Mouse (Mus musculus) limb, embryonic 14.5 days (tissue): ENCODE results near the gene Mfge8. TPM values are rescaled to one million over a fixed set of nuclear protein-coding genes. Genes with fewer than 3 reads are reported as not detected.

Experiments
- ATAC-seq: fragments of 200-750 bp; cut with Nextera tagmentation; 2 replicates; pipeline ENCODE4 v1.8.0; 2017; ENCODE audit warnings: low read depth, moderate number of reproducible peaks, moderate TSS enrichment; ENCODE audit not compliant: low FRiP score
- DNase-seq: peaks from one replicate; pipeline ENCODE4 v3.0.0-alpha.2; 2015; ENCODE audit warnings: low spot score
- H3K27ac ChIP-seq: fragments of 300-500 bp; sonication (generic); replicated peaks from 2 replicates; pipeline ENCODE4 v1.5.1; 2014; ENCODE audit warnings: low read depth, mild to moderate bottlenecking, low read length, moderate library complexity, mixed read lengths
- H3K27me3 ChIP-seq: fragments of 300-500 bp; sonication (generic); 2 replicates; pipeline ENCODE4 v1.6.1; 2014; ENCODE audit warnings: low read length, mixed read lengths; ENCODE audit not compliant: control insufficient read depth, insufficient read depth
- H3K36me3 ChIP-seq: fragments of 300-500 bp; sonication (generic); 2 replicates; pipeline ENCODE4 v1.6.1; 2014; ENCODE audit warnings: mild to moderate bottlenecking, low read length, moderate library complexity, mixed read lengths; ENCODE audit not compliant: control insufficient read depth, insufficient read depth
- H3K4me1 ChIP-seq: fragments of 300-500 bp; sonication (generic); 2 replicates; pipeline ENCODE4 v1.6.1; 2014; ENCODE audit warnings: antibody characterized with exemption, low read length, mixed read lengths; ENCODE audit not compliant: control insufficient read depth, insufficient read depth
- H3K4me2 ChIP-seq: fragments of 300-500 bp; sonication (generic); replicated peaks from 2 replicates; pipeline ENCODE4 v1.6.1; 2014; ENCODE audit warnings: low read depth, mild to moderate bottlenecking, low read length, moderate library complexity; ENCODE audit not compliant: severe bottlenecking
- H3K4me3 ChIP-seq: fragments of 300-500 bp; sonication (generic); replicated peaks from 2 replicates; pipeline ENCODE4 v1.5.1; 2014; ENCODE audit warnings: low read length
- H3K9ac ChIP-seq: fragments of 300-500 bp; sonication (generic); 2 replicates; pipeline ENCODE4 v1.6.1; 2014; ENCODE audit warnings: mild to moderate bottlenecking, low read depth, low read length, moderate library complexity; ENCODE audit not compliant: severe bottlenecking
- H3K9me3 ChIP-seq: fragments of 300-500 bp; sonication (generic); 2 replicates; pipeline ENCODE4 v1.6.1; 2016; ENCODE audit warnings: low read length; ENCODE audit not compliant: control insufficient read depth
- POLR2A ChIP-seq: fragments of 200-500 bp; IDR thresholded peaks from 2 replicates; pipeline ENCODE4 v1.8.0; 2012; ENCODE audit warnings: inconsistent platforms, mild to moderate bottlenecking, moderate library complexity, borderline replicate concordance; ENCODE audit not compliant: insufficient read depth, insufficient read length; ENCODE audit errors: extremely low read depth
- WGBS: fragments of 180-500 bp; shearing (Covaris S2); extraction: QIAGEN DNeasy Blood & Tissue Kit; methylation state at CpG from one replicate; pipeline ENCODE4 v1.1.7; 2014; 5-methylcytosine and 5-hydroxymethylcytosine counted together
- polyA plus RNA-seq, 2 experiments: library from polyadenylated mRNA; depleted of rRNA in 1 of 2; stranded (reverse) in 1 of 2; unstranded in 1 of 2; fragments of >200 nt; fragmentation: Nextera tagmentation in 1 of 2; extraction: Ambion mirVana in 1 of 2; gene quantifications; 2 replicates each; pipeline versions ENCODE4 v1.2.1 to v1.2.3; 2012 to 2014

The Mfge8 gene
- polyA plus RNA-seq, 2 experiments, result 151 to 166 TPM

- Histone ChIP-seq H3K4me3 (no peak overlapping the region), H3K4me2 (no peak overlapping the region), H3K4me1 (no peaks in the 10 kb centered on the region), H3K9me3 (peaks cover 6% of the 10 kb centered on the region; the same call in 1 of the 2 replicates), H3K36me3 (no peaks in the 10 kb centered on the region), H3K27ac (no peak overlapping the region), H3K27me3 (no peaks in the 10 kb centered on the region), H3K9ac (no peak overlapping the region)
- DNase-seq, result no peak
- no peak for TF ChIP-seq POLR2A
- WGBS, result 68% methylated on average over 1 of the region's 1 CpGs
- ATAC-seq, result no peak
These were observed 10.5 kb upstream of the Mfge8 start for GRCm38 (mm10) chr7:79159406-79159805.

- 61% methylated on average over 6 of the region's 6 CpGs for WGBS
- Histone ChIP-seq H3K27me3 (no peaks in the 10 kb centered on the region), H3K4me2 (no peak overlapping the region)
These were observed 662 bp upstream of the Mfge8 start for GRCm38 (mm10) chr7:79149522-79149921.

GRCm38 (mm10) chr7:79147931-79148653 is 768 bp downstream of the Mfge8 start:
- H3K36me3 ChIP-seq, result peaks cover 21% of the 10 kb centered on the region
- H3K27me3 ChIP-seq, result no peaks in the 10 kb centered on the region
- WGBS, result 0% methylated on average over 14 of the region's 20 CpGs
- no peak for DNase-seq
- H3K4me3 ChIP-seq, result peak overlapping the region; percentile 70
- H3K9ac ChIP-seq, result peak overlapping the region; percentile 70
- peak; percentile 3; the same call in 1 of the 2 replicates for ATAC-seq
- H3K9me3 ChIP-seq, result no peaks in the 10 kb centered on the region
- TF ChIP-seq POLR2A, result no peak
- H3K27ac ChIP-seq, result 0 out of 2 replicates have a peak overlapping the region, but pooled peaks have one; percentile 67
- H3K4me1 ChIP-seq, result peaks cover 16% of the 10 kb centered on the region; the same call in 1 of the 2 replicates
- H3K4me2 ChIP-seq, result peak overlapping the region; percentile 90

More at GRCm38 (mm10) chr7:79149522-79149921, 662 bp upstream of the Mfge8 start:
- ATAC-seq (no peak), DNase-seq (no peak)
- no peak overlapping the region for H3K4me3 ChIP-seq
- H3K9ac ChIP-seq, result no peak overlapping the region
- no peak for TF ChIP-seq POLR2A
- H3K4me1 ChIP-seq, result peaks cover 16% of the 10 kb centered on the region; the same call in 1 of the 2 replicates
- peaks cover 7% of the 10 kb centered on the region for H3K36me3 ChIP-seq
- H3K27ac ChIP-seq, result no peak overlapping the region
- no peaks in the 10 kb centered on the region for H3K9me3 ChIP-seq

GRCm38 (mm10) chr7:79147011-79147837 is 1.6 kb downstream of the Mfge8 start:
- H3K36me3 ChIP-seq, result peaks cover 24% of the 10 kb centered on the region
- ATAC-seq (no peak), DNase-seq (no peak)
- H3K4me1 ChIP-seq, result peaks cover 16% of the 10 kb centered on the region; the same call in 1 of the 2 replicates
- H3K9me3 ChIP-seq, result no peaks in the 10 kb centered on the region
- H3K4me3 ChIP-seq, result peak overlapping the region; percentile 70
- 37% methylated on average over 12 of the region's 12 CpGs for WGBS
- H3K27me3 ChIP-seq, result no peaks in the 10 kb centered on the region
- peak overlapping the region; percentile 70; the same call in 1 of the 2 replicates for H3K9ac ChIP-seq
- no peak for TF ChIP-seq POLR2A
- H3K4me2 ChIP-seq, result peak overlapping the region; percentile 90
- no peak overlapping the region for H3K27ac ChIP-seq

GRCm38 (mm10) chr7:79140897-79141296 is 8.0 kb downstream of the Mfge8 start:
- Histone ChIP-seq H3K4me2 (no peak overlapping the region), H3K4me1 (no peaks in the 10 kb centered on the region), H3K9me3 (no peaks in the 10 kb centered on the region), H3K36me3 (peaks cover 58% of the 10 kb centered on the region), H3K27me3 (no peaks in the 10 kb centered on the region), H3K9ac (no peak overlapping the region), H3K27ac (no peak overlapping the region), H3K4me3 (no peak overlapping the region)
- no peak for TF ChIP-seq POLR2A
- ATAC-seq (0 out of 2 replicates have a peak, but pooled peaks have one; percentile 18), DNase-seq (peak; percentile 54)
- 44% methylated on average over 8 of the region's 8 CpGs for WGBS
